Mouse (Mus musculus): ENCODE data around the gene Dennd4c. TPM values are rescaled to one million over a fixed set of nuclear protein-coding genes. Genes with fewer than 3 reads are reported as not detected.

Gene Dennd4c
- polyA plus RNA-seq, 1 experiment from 2014 or later = 9.0 TPM

- no peak for ATAC-seq (ENCODE audit: insufficient read depth, low FRiP score)
- H3K27me3 ChIP-seq (ENCODE audit: control insufficient read depth, insufficient read depth, low read length) = no peaks in the 10 kb centered on the region
- H3K4me3 ChIP-seq (replicated peaks; ENCODE audit: low read length) = peak overlapping the region; percentile 98
These were observed 109.7 kb downstream of the Dennd4c start for GRCm38 (mm10) chr4:86858070-86858440.

GRCm38 (mm10) chr4:86864087-86864486 lies 115.7 kb downstream of the Dennd4c start:
- Histone ChIP-seq H3K36me3 (ENCODE audit: control insufficient read depth, insufficient read depth, low read length) (no peaks in the 10 kb centered on the region), H3K4me2 (ENCODE audit: low read depth, low read length) (no peak overlapping the region), H3K4me3 (replicated peaks; ENCODE audit: low read length) (no peak overlapping the region), H3K4me1 (ENCODE audit: control insufficient read depth, insufficient read depth, low read length) (no peaks in the 10 kb centered on the region), H3K27ac (ENCODE audit: low read length) (no peak overlapping the region), H3K9me3 (replicated peaks; ENCODE audit: control insufficient read depth, low read length) (no peaks in the 10 kb centered on the region), H3K27me3 (ENCODE audit: control insufficient read depth, insufficient read depth, low read length) (no peaks in the 10 kb centered on the region), H3K9ac (ENCODE audit: low read length) (no peak overlapping the region)
- WGBS = 86% methylated on average over 5 of the region's 5 CpGs
- ATAC-seq (ENCODE audit: insufficient read depth, low FRiP score) = no peak

More at GRCm38 (mm10) chr4:86858070-86858440, 109.7 kb downstream of the Dennd4c start:
- Histone ChIP-seq H3K9me3 (replicated peaks; ENCODE audit: control insufficient read depth, low read length) (no peaks in the 10 kb centered on the region), H3K4me1 (ENCODE audit: control insufficient read depth, insufficient read depth, low read length) (peaks cover 5% of the 10 kb centered on the region), H3K9ac (ENCODE audit: low read length) (peak overlapping the region; percentile 79), H3K36me3 (ENCODE audit: control insufficient read depth, insufficient read depth, low read length) (peaks cover 22% of the 10 kb centered on the region), H3K27ac (ENCODE audit: low read length) (no peak overlapping the region), H3K4me2 (ENCODE audit: low read depth, low read length) (peak overlapping the region; percentile 83)
- WGBS = 52% methylated on average over 12 of the region's 12 CpGs

- H3K9ac ChIP-seq (ENCODE audit: low read length) = no peak overlapping the region
- H3K4me2 ChIP-seq (ENCODE audit: low read depth, low read length) = no peak overlapping the region
- no peak for ATAC-seq (ENCODE audit: insufficient read depth, low FRiP score)
- no peaks in the 10 kb centered on the region for H3K9me3 ChIP-seq (replicated peaks; ENCODE audit: control insufficient read depth, low read length)
- no peaks in the 10 kb centered on the region for H3K36me3 ChIP-seq (ENCODE audit: control insufficient read depth, insufficient read depth, low read length)
- no peak overlapping the region for H3K4me3 ChIP-seq (replicated peaks; ENCODE audit: low read length)
- no peak overlapping the region for H3K27ac ChIP-seq (ENCODE audit: low read length)
- no peaks in the 10 kb centered on the region for H3K27me3 ChIP-seq (ENCODE audit: control insufficient read depth, insufficient read depth, low read length)
- H3K4me1 ChIP-seq (ENCODE audit: control insufficient read depth, insufficient read depth, low read length) = peaks cover 3% of the 10 kb centered on the region; the same call in 1 of the 2 replicates
These were observed 123.6 kb downstream of the Dennd4c start for GRCm38 (mm10) chr4:86871988-86872387.

- no peaks in the 10 kb centered on the region for H3K27me3 ChIP-seq (ENCODE audit: control insufficient read depth, insufficient read depth, low read length)
These were observed 124.7 kb downstream of the Dennd4c start for GRCm38 (mm10) chr4:86873072-86873471.

GRCm38 (mm10) chr4:86874146-86874847 lies 125.9 kb downstream of the Dennd4c start, which contains the start of gene Acer2:
TSS of gene Acer2 (plus strand) at chr4:86874396.
- no peak within 1 kb of the TSS for H3K27ac ChIP-seq (ENCODE audit: low read length)

More at GRCm38 (mm10) chr4:86873072-86873471, 124.7 kb downstream of the Dennd4c start:
- Histone ChIP-seq H3K4me1 (ENCODE audit: control insufficient read depth, insufficient read depth, low read length) (peaks cover 3% of the 10 kb centered on the region; the same call in 1 of the 2 replicates), H3K4me2 (ENCODE audit: low read depth, low read length) (no peak overlapping the region), H3K36me3 (ENCODE audit: control insufficient read depth, insufficient read depth, low read length) (no peaks in the 10 kb centered on the region), H3K27ac (ENCODE audit: low read length) (no peak overlapping the region), H3K9me3 (replicated peaks; ENCODE audit: control insufficient read depth, low read length) (no peaks in the 10 kb centered on the region), H3K4me3 (replicated peaks; ENCODE audit: low read length) (no peak overlapping the region), H3K9ac (ENCODE audit: low read length) (no peak overlapping the region)
- WGBS = 52% methylated on average over 4 of the region's 4 CpGs
- ATAC-seq (ENCODE audit: insufficient read depth, low FRiP score) = no peak

GRCm38 (mm10) chr4:86879477-86879876 lies 131.1 kb downstream of the Dennd4c start:
- Histone ChIP-seq H3K27me3 (ENCODE audit: control insufficient read depth, insufficient read depth, low read length) (no peaks in the 10 kb centered on the region), H3K9ac (ENCODE audit: low read length) (no peak overlapping the region), H3K36me3 (ENCODE audit: control insufficient read depth, insufficient read depth, low read length) (no peaks in the 10 kb centered on the region), H3K4me1 (ENCODE audit: control insufficient read depth, insufficient read depth, low read length) (peaks cover 3% of the 10 kb centered on the region; the same call in 1 of the 2 replicates), H3K9me3 (replicated peaks; ENCODE audit: control insufficient read depth, low read length) (0 out of 2 replicates have a peak, but pooled peaks cover 3% of the 10 kb centered on the region), H3K27ac (ENCODE audit: low read length) (no peak overlapping the region), H3K4me3 (replicated peaks; ENCODE audit: low read length) (no peak overlapping the region), H3K4me2 (ENCODE audit: low read depth, low read length) (no peak overlapping the region)
- no peak for ATAC-seq (ENCODE audit: insufficient read depth, low FRiP score)
- 94% methylated on average over 2 of the region's 2 CpGs for WGBS

More at GRCm38 (mm10) chr4:86874146-86874847, 125.9 kb downstream of the Dennd4c start, which contains the start of gene Acer2:
- Histone ChIP-seq H3K36me3 (ENCODE audit: control insufficient read depth, insufficient read depth, low read length) (no peaks in the 10 kb centered on the region), H3K4me1 (ENCODE audit: control insufficient read depth, insufficient read depth, low read length) (peaks cover 3% of the 10 kb centered on the region; the same call in 1 of the 2 replicates), H3K9me3 (replicated peaks; ENCODE audit: control insufficient read depth, low read length) (no peaks in the 10 kb centered on the region), H3K4me2 (ENCODE audit: low read depth, low read length) (peak within 1 kb of the TSS; percentile 91), H3K9ac (ENCODE audit: low read length) (peak within 1 kb of the TSS; percentile 83), H3K4me3 (replicated peaks; ENCODE audit: low read length) (peak within 1 kb of the TSS; percentile 58), H3K27me3 (ENCODE audit: control insufficient read depth, insufficient read depth, low read length) (no peaks in the 10 kb centered on the region)
- ATAC-seq (ENCODE audit: insufficient read depth, low FRiP score) = peak; percentile 97
- WGBS = under 1% methylated on average over 60 of the region's 60 CpGs

GRCm38 (mm10) chr4:86881178-86881577 lies 132.8 kb downstream of the Dennd4c start:
- H3K36me3 ChIP-seq (ENCODE audit: control insufficient read depth, insufficient read depth, low read length) = no peaks in the 10 kb centered on the region
- WGBS = 81% methylated on average over 4 of the region's 4 CpGs
- ATAC-seq (ENCODE audit: insufficient read depth, low FRiP score) = no peak

GRCm38 (mm10) chr4:86882413-86882812 lies 134.1 kb downstream of the Dennd4c start:
- no peak overlapping the region for H3K4me2 ChIP-seq (ENCODE audit: low read depth, low read length)
- 0 out of 2 replicates have a peak, but pooled peaks cover 3% of the 10 kb centered on the region for H3K9me3 ChIP-seq (replicated peaks; ENCODE audit: control insufficient read depth, low read length)
- H3K9ac ChIP-seq (ENCODE audit: low read length) = no peak overlapping the region
- no peaks in the 10 kb centered on the region for H3K4me1 ChIP-seq (ENCODE audit: control insufficient read depth, insufficient read depth, low read length)
- H3K36me3 ChIP-seq (ENCODE audit: control insufficient read depth, insufficient read depth, low read length) = no peaks in the 10 kb centered on the region
- 59% methylated on average over 2 of the region's 2 CpGs for WGBS
- H3K27me3 ChIP-seq (ENCODE audit: control insufficient read depth, insufficient read depth, low read length) = no peaks in the 10 kb centered on the region
- no peak overlapping the region for H3K4me3 ChIP-seq (replicated peaks; ENCODE audit: low read length)
- ATAC-seq (ENCODE audit: insufficient read depth, low FRiP score) = no peak
- H3K27ac ChIP-seq (ENCODE audit: low read length) = no peak overlapping the region

More at GRCm38 (mm10) chr4:86881178-86881577, 132.8 kb downstream of the Dennd4c start:
- 0 out of 2 replicates have a peak, but pooled peaks cover 3% of the 10 kb centered on the region for H3K9me3 ChIP-seq (replicated peaks; ENCODE audit: control insufficient read depth, low read length)
- H3K9ac ChIP-seq (ENCODE audit: low read length) = no peak overlapping the region
- no peak overlapping the region for H3K27ac ChIP-seq (ENCODE audit: low read length)
- H3K4me1 ChIP-seq (ENCODE audit: control insufficient read depth, insufficient read depth, low read length) = no peaks in the 10 kb centered on the region
- no peak overlapping the region for H3K4me3 ChIP-seq (replicated peaks; ENCODE audit: low read length)
- no peaks in the 10 kb centered on the region for H3K27me3 ChIP-seq (ENCODE audit: control insufficient read depth, insufficient read depth, low read length)
- H3K4me2 ChIP-seq (ENCODE audit: low read depth, low read length) = no peak overlapping the region

GRCm38 (mm10) chr4:86884945-86885344 lies 136.6 kb downstream of the Dennd4c start:
- WGBS = 52% methylated on average over 4 of the region's 4 CpGs
- no peaks in the 10 kb centered on the region for H3K36me3 ChIP-seq (ENCODE audit: control insufficient read depth, insufficient read depth, low read length)

More at GRCm38 (mm10) chr4:86884945-86885344, 136.6 kb downstream of the Dennd4c start:
- H3K9me3 ChIP-seq (replicated peaks; ENCODE audit: control insufficient read depth, low read length) = 0 out of 2 replicates have a peak, but pooled peaks cover under 1% of the 10 kb centered on the region
- no peak overlapping the region for H3K9ac ChIP-seq (ENCODE audit: low read length)
- no peak overlapping the region for H3K4me2 ChIP-seq (ENCODE audit: low read depth, low read length)
- no peak for ATAC-seq (ENCODE audit: insufficient read depth, low FRiP score)
- H3K4me1 ChIP-seq (ENCODE audit: control insufficient read depth, insufficient read depth, low read length) = no peaks in the 10 kb centered on the region
- no peaks in the 10 kb centered on the region for H3K27me3 ChIP-seq (ENCODE audit: control insufficient read depth, insufficient read depth, low read length)
- no peak overlapping the region for H3K4me3 ChIP-seq (replicated peaks; ENCODE audit: low read length)
- H3K27ac ChIP-seq (ENCODE audit: low read length) = no peak overlapping the region
